Mouse (Mus musculus) kidney, adult 2 months (tissue): ENCODE measurements around the gene Hectd1. TPM values are rescaled to one million over a fixed set of nuclear protein-coding genes. Genes with fewer than 3 reads are reported as not detected.

ENCODE experiments used
- DNase-seq: peaks from one replicate; pipeline ENCODE4 v3.0.0; 2021
- H3K27ac ChIP-seq: fragments of 200-500 bp; 2 replicates; pipeline ENCODE4 v1.5.1; 2012; ENCODE audit warnings: low read depth, low read length, control low read depth, inconsistent platforms; ENCODE audit not compliant: insufficient read depth
- H3K27me3 ChIP-seq: fragments of 200-500 bp; replicated peaks from 2 replicates; pipeline ENCODE4 v1.6.1; 2012; ENCODE audit warnings: mild to moderate bottlenecking, moderate library complexity, low read length, inconsistent platforms; ENCODE audit not compliant: control insufficient read depth, insufficient read depth
- H3K36me3 ChIP-seq: fragments of 200-500 bp; 2 replicates; pipeline ENCODE4 v1.6.1; 2012; ENCODE audit warnings: mild to moderate bottlenecking, moderate library complexity, low read length, inconsistent platforms; ENCODE audit not compliant: control insufficient read depth, insufficient read depth
- H3K4me1 ChIP-seq: fragments of 200-500 bp; 2 replicates; pipeline ENCODE4 v1.6.1; 2011; ENCODE audit warnings: low read length; ENCODE audit not compliant: control insufficient read depth, insufficient read depth
- H3K4me3 ChIP-seq: fragments of 200-500 bp; 2 replicates; pipeline ENCODE4 v1.5.1; 2011; ENCODE audit warnings: mild to moderate bottlenecking, low read depth, low read length, control low read depth; ENCODE audit not compliant: insufficient read depth
- CTCF ChIP-seq: fragments of 200-500 bp; conservative IDR thresholded peaks from 2 replicates; pipeline ENCODE4 v1.5.1; 2011; ENCODE audit warnings: low read depth, mild to moderate bottlenecking, control low read depth, low read length, moderate library complexity, mixed read lengths; ENCODE audit not compliant: insufficient read depth, insufficient read length
- POLR2A ChIP-seq: fragments of 200-500 bp; IDR thresholded peaks from one replicate; pipeline ENCODE4 v1.6.1; 2011; ENCODE audit warnings: low read depth, low read length, control low read depth
- WGBS: fragments of 180-500 bp; shearing (Covaris S2); methylation state at CpG from one replicate; pipeline ENCODE4 v1.1.7; 2018; 5-methylcytosine and 5-hydroxymethylcytosine counted together
- polyA plus RNA-seq: library from polyadenylated mRNA; depleted of rRNA; stranded (reverse); fragments of >200 nt; gene quantifications from 2 replicates; pipeline ENCODE4 v1.2.3, GENCODE M21; 2012; rRNA removed

The Hectd1 gene
- 18.2 and 20.6 TPM in 2 replicates for polyA plus RNA-seq

- peak within 1 kb of the TSS; percentile 99 for H3K27ac ChIP-seq
- H3K27me3 ChIP-seq, result no peaks in the 10 kb centered on the region
- WGBS, result under 1% methylated on average over 104 of the region's 114 CpGs
- DNase-seq, result peak; percentile 89
- H3K4me3 ChIP-seq, result peak within 1 kb of the TSS; percentile 64
- H3K36me3 ChIP-seq, result peaks cover 2% of the 10 kb centered on the region; the same call in 1 of the 2 replicates
- TF ChIP-seq CTCF, result no peak; the same call in 1 of the 2 replicates
- no peak for TF ChIP-seq POLR2A
- peaks cover 11% of the 10 kb centered on the region; the same call in 1 of the 2 replicates for H3K4me1 ChIP-seq
These were observed at the start of gene Hectd1 for GRCm38 (mm10) chr12:51829290-51830076. Gene Hectd1, minus strand, starts transcription at chr12:51829536.

GRCm38 (mm10) chr12:51871446-51872144, 42.3 kb upstream of the Hectd1 start:
- Histone ChIP-seq H3K4me3 (no peak overlapping the region), H3K27ac (no peak overlapping the region), H3K36me3 (no peaks in the 10 kb centered on the region), H3K27me3 (no peaks in the 10 kb centered on the region), H3K4me1 (peaks cover 9% of the 10 kb centered on the region)
- WGBS, result 68% methylated on average over 11 of the region's 11 CpGs
- DNase-seq, result peak; percentile 57
- no peak for TF ChIP-seq CTCF
- no peak for TF ChIP-seq POLR2A

- Histone ChIP-seq H3K4me1 (peaks cover 30% of the 10 kb centered on the region), H3K27ac (peak overlapping the region; percentile 84), H3K36me3 (no peaks in the 10 kb centered on the region), H3K27me3 (no peaks in the 10 kb centered on the region), H3K4me3 (no peak overlapping the region)
- DNase-seq, result peak; percentile 81
- TF ChIP-seq POLR2A (no peak), CTCF (no peak)
- 41% methylated on average over 3 of the region's 3 CpGs for WGBS
These were observed 40.2 kb upstream of the Hectd1 start for GRCm38 (mm10) chr12:51869511-51869910.

- no peak for TF ChIP-seq POLR2A
- no peak overlapping the region for H3K4me3 ChIP-seq
- H3K36me3 ChIP-seq, result no peaks in the 10 kb centered on the region
- no peaks in the 10 kb centered on the region for H3K27me3 ChIP-seq
- peaks cover 46% of the 10 kb centered on the region for H3K4me1 ChIP-seq
- H3K27ac ChIP-seq, result no peak overlapping the region
- WGBS, result 88% methylated on average over 8 of the region's 8 CpGs
- no peak for DNase-seq
These were observed 37.7 kb upstream of the Hectd1 start for GRCm38 (mm10) chr12:51867076-51867475.

- no peak overlapping the region for H3K4me3 ChIP-seq
- H3K27ac ChIP-seq, result peak overlapping the region; percentile 75
- DNase-seq, result peak; percentile 51
- WGBS, result 54% methylated on average over 13 of the region's 13 CpGs
- TF ChIP-seq POLR2A (no peak), CTCF (no peak)
- no peaks in the 10 kb centered on the region for H3K36me3 ChIP-seq
- H3K27me3 ChIP-seq, result no peaks in the 10 kb centered on the region
- H3K4me1 ChIP-seq, result peaks cover 46% of the 10 kb centered on the region
These were observed 37.0 kb upstream of the Hectd1 start for GRCm38 (mm10) chr12:51866226-51866910.

- no peaks in the 10 kb centered on the region for H3K36me3 ChIP-seq
- H3K4me3 ChIP-seq, result no peak overlapping the region
- no peak for TF ChIP-seq POLR2A
- no peak for TF ChIP-seq CTCF
- H3K27ac ChIP-seq, result peak overlapping the region; percentile 75
- no peaks in the 10 kb centered on the region for H3K27me3 ChIP-seq
- DNase-seq, result peak; percentile 47
- peaks cover 46% of the 10 kb centered on the region for H3K4me1 ChIP-seq
- WGBS, result 47% methylated on average over 4 of the region's 4 CpGs
These were observed 36.4 kb upstream of the Hectd1 start for GRCm38 (mm10) chr12:51865790-51866179.
